Mouse (Mus musculus): ENCODE measurements around the gene Tmem132c.

- no peak for TF ChIP-seq CTCF (conservative IDR thresholded peaks at IDR 0.05; ENCODE audit: low read length)
- no peak for TF ChIP-seq POU5F1 (IDR thresholded peaks at IDR 0.05; ENCODE audit: borderline replicate concordance, low read length)
- no peak for TF ChIP-seq NANOG (IDR thresholded peaks at IDR 0.05; ENCODE audit: borderline replicate concordance, low read length)
Measured at GRCm38 (mm10) chr5:127336048-127336907, 94.7 kb downstream of the Tmem132c start.

All from E14TG2a.4 (cell line).